Mouse (Mus musculus): ENCODE data around the gene Nav2.

Nav2 gene

GRCm38 (mm10) chr7:49604965-49605795, 696.7 kb downstream of the Nav2 start:
- no peak for DNase-seq (ENCODE audit: low read depth, low spot score)

GRCm38 (mm10) chr7:49616258-49616735, 707.8 kb downstream of the Nav2 start:
- DNase-seq (ENCODE audit: low read depth, low spot score): peak; percentile 8

GRCm38 (mm10) chr7:49617087-49617486, 708.6 kb downstream of the Nav2 start:
- no peak for DNase-seq (ENCODE audit: low read depth, low spot score)

- no peak for DNase-seq (ENCODE audit: low read depth, low spot score)
Measured at GRCm38 (mm10) chr7:49620160-49620559, 711.6 kb downstream of the Nav2 start.

GRCm38 (mm10) chr7:49631885-49632284, 723.4 kb downstream of the Nav2 start:
- no peak for DNase-seq (ENCODE audit: low read depth, low spot score)

- no peak for DNase-seq (ENCODE audit: low read depth, low spot score)
Measured at GRCm38 (mm10) chr7:49632391-49632790, 723.9 kb downstream of the Nav2 start.

- no peak for DNase-seq (ENCODE audit: low read depth, low spot score)
Measured at GRCm38 (mm10) chr7:49633375-49633956, 725.0 kb downstream of the Nav2 start.

- no peak for DNase-seq (ENCODE audit: low read depth, low spot score)
Measured at GRCm38 (mm10) chr7:49634291-49635073, 726.0 kb downstream of the Nav2 start.

- DNase-seq (ENCODE audit: low read depth, low spot score): no peak
Measured at GRCm38 (mm10) chr7:49635074-49635621, 726.6 kb downstream of the Nav2 start.

GRCm38 (mm10) chr7:49635971-49636370, 727.5 kb downstream of the Nav2 start:
- no peak for DNase-seq (ENCODE audit: low read depth, low spot score)

GRCm38 (mm10) chr7:49636491-49637115, 728.1 kb downstream of the Nav2 start, which contains the start of gene Dbx1:
Dbx1 (minus strand) TSS chr7:49636849.
- no peak for DNase-seq (ENCODE audit: low read depth, low spot score)

- no peak for DNase-seq (ENCODE audit: low read depth, low spot score)
Measured at GRCm38 (mm10) chr7:49637281-49637680, 728.8 kb downstream of the Nav2 start.

GRCm38 (mm10) chr7:49637851-49638663, 729.5 kb downstream of the Nav2 start:
- no peak for DNase-seq (ENCODE audit: low read depth, low spot score)

GRCm38 (mm10) chr7:49638941-49639776, 730.6 kb downstream of the Nav2 start:
- no peak for DNase-seq (ENCODE audit: low read depth, low spot score)

- DNase-seq (ENCODE audit: low read depth, low spot score): no peak
Measured at GRCm38 (mm10) chr7:49639864-49640708, 731.6 kb downstream of the Nav2 start.

GRCm38 (mm10) chr7:49640709-49641305, 732.3 kb downstream of the Nav2 start:
- no peak for DNase-seq (ENCODE audit: low read depth, low spot score)
